ENCODE assay signal across 22 mouse cellular contexts in genomic region chr2:174793181-174793580, GRCm38 (mm10). TPM values are rescaled to one million over a fixed set of nuclear protein-coding genes. Genes with fewer than 3 reads are reported as not detected.
DNase-seq lines count a peak whose midpoint lies in the region; ATAC-seq and TF ChIP-seq lines count a peak whose summit lies in the region.
"Had no signal": no experiment of that assay in that cellular context is flagged by ENCODE, and none has a peak within 500 bp of the region (broad histone marks: within the 10 kb centered on the region; RNA-seq: fewer than 3 reads in every experiment).

No protein-coding gene starts in this region.

- no peaks in the 10 kb centered on the region for H3K27me3 ChIP-seq in hindbrain, embryonic 11.5 days (ENCODE audit: control insufficient read depth, insufficient read depth, low read length)
- H3K27me3 ChIP-seq in hindbrain, embryonic 12.5 days: no peaks in the 10 kb centered on the region
- no peaks in the 10 kb centered on the region for H3K27me3 ChIP-seq in embryonic facial prominence, embryonic 10.5 days (replicated peaks; ENCODE audit: low read depth, poor library complexity, severe bottlenecking)
- no peaks in the 10 kb centered on the region for H3K27me3 ChIP-seq in cerebellum, adult 2 months (ENCODE audit: control insufficient read depth, insufficient read depth, low read length)
- H3K27me3 ChIP-seq: embryonic facial prominence, embryonic 13.5 days; embryonic facial prominence, embryonic 15.5 days; forebrain, embryonic 12.5 days; Patski had no signal

- H3K36me3 ChIP-seq in hindbrain, embryonic 11.5 days (ENCODE audit: control insufficient read depth, insufficient read depth, low read length): no peaks in the 10 kb centered on the region
- H3K36me3 ChIP-seq in hindbrain, embryonic 12.5 days: no peaks in the 10 kb centered on the region
- H3K36me3 ChIP-seq in embryonic facial prominence, embryonic 10.5 days (replicated peaks): no peaks in the 10 kb centered on the region
- H3K36me3 ChIP-seq: embryonic facial prominence, embryonic 13.5 days; embryonic facial prominence, embryonic 15.5 days; forebrain, embryonic 10.5 days; forebrain, embryonic 12.5 days; G1E had no signal

- no peak for TF ChIP-seq CTCF in cerebellum, adult 2 months (IDR thresholded peaks at IDR 0.05; ENCODE audit: borderline replicate concordance, insufficient read depth, low read depth, low read length)

- H3K9me3 ChIP-seq in hindbrain, embryonic 11.5 days (ENCODE audit: control insufficient read depth, low read length): no peaks in the 10 kb centered on the region
- no peaks in the 10 kb centered on the region for H3K9me3 ChIP-seq in hindbrain, embryonic 12.5 days (replicated peaks)
- H3K9me3 ChIP-seq in embryonic facial prominence, embryonic 10.5 days: no peaks in the 10 kb centered on the region
- H3K9me3 ChIP-seq: embryonic facial prominence, embryonic 13.5 days; embryonic facial prominence, embryonic 15.5 days; forebrain, embryonic 10.5 days; forebrain, embryonic 12.5 days had no signal

- no peak overlapping the region for H3K9ac ChIP-seq in hindbrain, embryonic 11.5 days (ENCODE audit: low read depth, low read length)
- no peak overlapping the region for H3K9ac ChIP-seq in hindbrain, embryonic 12.5 days
- H3K9ac ChIP-seq: embryonic facial prominence, embryonic 13.5 days; embryonic facial prominence, embryonic 15.5 days; forebrain, embryonic 12.5 days had no signal

- H3K4me1 ChIP-seq in hindbrain, embryonic 11.5 days (replicated peaks; ENCODE audit: control insufficient read depth, insufficient read depth, low read length): no peaks in the 10 kb centered on the region
- no peaks in the 10 kb centered on the region for H3K4me1 ChIP-seq in hindbrain, embryonic 12.5 days
- H3K4me1 ChIP-seq in embryonic facial prominence, embryonic 10.5 days: peaks cover 10% of the 10 kb centered on the region
- no peaks in the 10 kb centered on the region for H3K4me1 ChIP-seq in cerebellum, adult 2 months (ENCODE audit: control insufficient read depth, insufficient read depth, low read length)
- H3K4me1 ChIP-seq: embryonic facial prominence, embryonic 15.5 days; forebrain, embryonic 10.5 days; forebrain, embryonic 12.5 days had no signal

- no peak for ATAC-seq in hindbrain, embryonic 11.5 days (ENCODE audit: low FRiP score)
- ATAC-seq in hindbrain, embryonic 12.5 days (ENCODE audit: low FRiP score): no peak
- ATAC-seq: activated CD4-positive, CD25-positive, alpha-beta regulatory T cell, adult 4 months; CD4-positive, CD25-positive, alpha-beta regulatory T cell, adult 4 months; forebrain, embryonic 14.5 days; forebrain, embryonic 16.5 days; Patski had no signal

- DNase-seq in embryo, embryonic 10 days (ENCODE audit: low spot score): peak; percentile 57
- DNase-seq in embryo, embryonic 9.5 days (ENCODE audit: extremely low spot score): no peak
- DNase-seq in hindbrain, embryonic 11.5 days (ENCODE audit: low spot score): peak; percentile 18
- DNase-seq in embryonic facial prominence, embryonic 10.5 days (ENCODE audit: low spot score): peak; percentile 35
- no peak for DNase-seq in thymus, postnatal 4 days
- no peak for DNase-seq in cerebellum, adult 2 months
- DNase-seq: adrenal gland, adult 8-10 months; adrenal gland, postnatal 14 days; adrenal gland, postnatal 36 days; B cell, adult 2 months had no signal

- 49% methylated on average over 1 of the region's 1 CpGs for WGBS in hindbrain, embryonic 11.5 days
- 58% methylated on average over 1 of the region's 1 CpGs for WGBS in hindbrain, embryonic 12.5 days
- 68% methylated on average over 1 of the region's 1 CpGs for WGBS in embryonic facial prominence, embryonic 10.5 days
- 43% methylated on average over 1 of the region's 1 CpGs for whole genome bisulfite sequencing in cerebellum, adult 2 months

- no peak overlapping the region for H3K4me3 ChIP-seq in hindbrain, embryonic 11.5 days (ENCODE audit: low read depth, low read length)
- no peak overlapping the region for H3K4me3 ChIP-seq in hindbrain, embryonic 12.5 days
- H3K4me3 ChIP-seq in embryonic facial prominence, embryonic 10.5 days: no peak overlapping the region
- H3K4me3 ChIP-seq in cerebellum, adult 2 months (replicated peaks; ENCODE audit: insufficient read depth, low read depth, low read length): no peak overlapping the region
- H3K4me3 ChIP-seq: embryonic facial prominence, embryonic 13.5 days; embryonic facial prominence, embryonic 15.5 days; erythroblast, embryonic 14.5 days; forebrain, embryonic 10.5 days; forebrain, embryonic 12.5 days had no signal

- H3K27ac ChIP-seq in hindbrain, embryonic 11.5 days (ENCODE audit: low read depth, low read length): no peak overlapping the region
- no peak overlapping the region for H3K27ac ChIP-seq in hindbrain, embryonic 12.5 days
- no peak overlapping the region for H3K27ac ChIP-seq in embryonic facial prominence, embryonic 10.5 days (replicated peaks)
- H3K27ac ChIP-seq in cerebellum, adult 2 months (ENCODE audit: insufficient read depth, low read length): no peak overlapping the region
- H3K27ac ChIP-seq: embryonic facial prominence, embryonic 13.5 days; embryonic facial prominence, embryonic 15.5 days; forebrain, embryonic 10.5 days; forebrain, embryonic 12.5 days had no signal

- H3K4me2 ChIP-seq in hindbrain, embryonic 11.5 days (replicated peaks; ENCODE audit: low read depth, low read length): no peak overlapping the region
- no peak overlapping the region for H3K4me2 ChIP-seq in hindbrain, embryonic 12.5 days (replicated peaks)
- H3K4me2 ChIP-seq: embryonic facial prominence, embryonic 13.5 days; embryonic facial prominence, embryonic 15.5 days; forebrain, embryonic 12.5 days had no signal

- no peak for TF ChIP-seq POLR2A in cerebellum, adult 2 months (IDR thresholded peaks at IDR 0.05; ENCODE audit: borderline replicate concordance, insufficient read depth, low read length)

RNA-seq across cellular contexts. Expression of gene Edn3, which starts 32.8 kb away (rescaled TPM):
- 9.5 and 9.8 TPM in 2 replicates for polyA plus RNA-seq in hindbrain, embryonic 11.5 days (2014; fragmentation: Nextera tagmentation; extraction: Ambion mirVana)
- polyA plus RNA-seq in hindbrain, embryonic 12.5 days (2016; fragmentation: Nextera tagmentation; extraction: Ambion mirVana): 11.1 and 13.1 TPM in 2 replicates
- polyA plus RNA-seq in embryonic facial prominence, embryonic 10.5 days (2016; fragmentation: Nextera tagmentation; extraction: Ambion mirVana): 18.8 and 19.1 TPM in 2 replicates
- 4.2 and 4.3 TPM in 2 replicates for polyA plus RNA-seq in cerebellum, adult 2 months (2012; rRNA removed)
- polyA plus RNA-seq: activated CD4-positive, CD25-positive, alpha-beta regulatory T cell, adult 4 months; CD4-positive, CD25-positive, alpha-beta regulatory T cell, adult 4 months; erythroblast, embryonic 14.5 days; G1E; Patski had no signal

Comparison
In these comparisons a context has a peak if more than half of its experiments do, and no peak if none do; other contexts are left out.
1. DNase-seq: peak in embryo, embryonic 10 days (single experiment), hindbrain, embryonic 11.5 days (single experiment) and embryonic facial prominence, embryonic 10.5 days (single experiment); none in embryo, embryonic 9.5 days (single experiment), thymus, postnatal 4 days (single experiment) and cerebellum, adult 2 months (0 of 2).